Mouse (Mus musculus): Measurements from ENCODE around the gene Orc3. TPM values are rescaled to one million over a fixed set of nuclear protein-coding genes. Genes with fewer than 3 reads are reported as not detected.

Orc3 gene
- polyA plus RNA-seq, 1 experiment from 2014 or later = 99.1 TPM

- Histone ChIP-seq H3K27ac (ENCODE audit: low read length) (no peak overlapping the region), H3K36me3 (ENCODE audit: control insufficient read depth, insufficient read depth) (peaks cover 10% of the 10 kb centered on the region), H3K9me3 (ENCODE audit: control insufficient read depth, low read length) (no peaks in the 10 kb centered on the region), H3K27me3 (replicated peaks; ENCODE audit: control insufficient read depth, insufficient read depth, low read length) (no peaks in the 10 kb centered on the region), H3K4me3 (replicated peaks; ENCODE audit: low read length) (no peak overlapping the region), H3K4me1 (replicated peaks; ENCODE audit: control insufficient read depth, insufficient read depth, low read length) (no peaks in the 10 kb centered on the region), H3K9ac (replicated peaks; ENCODE audit: low read depth, low read length) (no peak overlapping the region), H3K4me2 (ENCODE audit: low read length) (no peak overlapping the region)
- 94% methylated on average over 7 of the region's 7 CpGs for WGBS
- no peak for ATAC-seq
Measured at GRCm38 (mm10) chr4:34637386-34637785, 22.6 kb upstream of the Orc3 start.

GRCm38 (mm10) chr4:34636036-34636435 lies 21.3 kb upstream of the Orc3 start:
- H3K9me3 ChIP-seq (ENCODE audit: control insufficient read depth, low read length) = no peaks in the 10 kb centered on the region
- 84% methylated on average over 5 of the region's 5 CpGs for WGBS
- H3K9ac ChIP-seq (replicated peaks; ENCODE audit: low read depth, low read length) = no peak overlapping the region
- no peak overlapping the region for H3K4me3 ChIP-seq (replicated peaks; ENCODE audit: low read length)
- no peak overlapping the region for H3K27ac ChIP-seq (ENCODE audit: low read length)
- no peaks in the 10 kb centered on the region for H3K27me3 ChIP-seq (replicated peaks; ENCODE audit: control insufficient read depth, insufficient read depth, low read length)
- H3K36me3 ChIP-seq (ENCODE audit: control insufficient read depth, insufficient read depth) = peaks cover 13% of the 10 kb centered on the region
- ATAC-seq = no peak
- H3K4me2 ChIP-seq (ENCODE audit: low read length) = no peak overlapping the region
- no peaks in the 10 kb centered on the region for H3K4me1 ChIP-seq (replicated peaks; ENCODE audit: control insufficient read depth, insufficient read depth, low read length)

GRCm38 (mm10) chr4:34634129-34634528 lies 19.4 kb upstream of the Orc3 start:
- Histone ChIP-seq H3K4me2 (ENCODE audit: low read length) (no peak overlapping the region), H3K27ac (ENCODE audit: low read length) (no peak overlapping the region), H3K9me3 (ENCODE audit: control insufficient read depth, low read length) (no peaks in the 10 kb centered on the region), H3K36me3 (ENCODE audit: control insufficient read depth, insufficient read depth) (peaks cover 8% of the 10 kb centered on the region), H3K4me3 (replicated peaks; ENCODE audit: low read length) (no peak overlapping the region), H3K9ac (replicated peaks; ENCODE audit: low read depth, low read length) (no peak overlapping the region), H3K27me3 (replicated peaks; ENCODE audit: control insufficient read depth, insufficient read depth, low read length) (no peaks in the 10 kb centered on the region), H3K4me1 (replicated peaks; ENCODE audit: control insufficient read depth, insufficient read depth, low read length) (no peaks in the 10 kb centered on the region)
- WGBS = 96% methylated on average over 7 of the region's 7 CpGs
- ATAC-seq = no peak

GRCm38 (mm10) chr4:34629956-34630355 lies 15.2 kb upstream of the Orc3 start:
- Histone ChIP-seq H3K27ac (ENCODE audit: low read length) (no peak overlapping the region), H3K9me3 (ENCODE audit: control insufficient read depth, low read length) (no peaks in the 10 kb centered on the region), H3K4me2 (ENCODE audit: low read length) (no peak overlapping the region), H3K36me3 (ENCODE audit: control insufficient read depth, insufficient read depth) (peaks cover 8% of the 10 kb centered on the region), H3K4me1 (replicated peaks; ENCODE audit: control insufficient read depth, insufficient read depth, low read length) (no peaks in the 10 kb centered on the region), H3K9ac (replicated peaks; ENCODE audit: low read depth, low read length) (no peak overlapping the region), H3K4me3 (replicated peaks; ENCODE audit: low read length) (no peak overlapping the region), H3K27me3 (replicated peaks; ENCODE audit: control insufficient read depth, insufficient read depth, low read length) (no peaks in the 10 kb centered on the region)
- 90% methylated on average over 1 of the region's 1 CpGs for WGBS
- no peak for ATAC-seq

- H3K4me1 ChIP-seq (replicated peaks; ENCODE audit: control insufficient read depth, insufficient read depth, low read length) = no peaks in the 10 kb centered on the region
- 93% methylated on average over 6 of the region's 6 CpGs for WGBS
- H3K9me3 ChIP-seq (ENCODE audit: control insufficient read depth, low read length) = no peaks in the 10 kb centered on the region
- H3K4me2 ChIP-seq (ENCODE audit: low read length) = no peak overlapping the region
- H3K4me3 ChIP-seq (replicated peaks; ENCODE audit: low read length) = no peak overlapping the region
- ATAC-seq = no peak
- H3K36me3 ChIP-seq (ENCODE audit: control insufficient read depth, insufficient read depth) = peaks cover 10% of the 10 kb centered on the region
- H3K27ac ChIP-seq (ENCODE audit: low read length) = no peak overlapping the region
- no peak overlapping the region for H3K9ac ChIP-seq (replicated peaks; ENCODE audit: low read depth, low read length)
- H3K27me3 ChIP-seq (replicated peaks; ENCODE audit: control insufficient read depth, insufficient read depth, low read length) = no peaks in the 10 kb centered on the region
Measured at GRCm38 (mm10) chr4:34626401-34626800, 11.7 kb upstream of the Orc3 start.

GRCm38 (mm10) chr4:34625556-34625955 lies 10.8 kb upstream of the Orc3 start:
- no peak overlapping the region for H3K27ac ChIP-seq (ENCODE audit: low read length)
- peaks cover 6% of the 10 kb centered on the region for H3K36me3 ChIP-seq (ENCODE audit: control insufficient read depth, insufficient read depth)

GRCm38 (mm10) chr4:34616146-34616545 lies 1.4 kb upstream of the Orc3 start:
- no peaks in the 10 kb centered on the region for H3K27me3 ChIP-seq (replicated peaks; ENCODE audit: control insufficient read depth, insufficient read depth, low read length)
- ATAC-seq = no peak
- peak overlapping the region; percentile 91; the same call in 1 of the 2 replicates for H3K9ac ChIP-seq (replicated peaks; ENCODE audit: low read depth, low read length)
- H3K4me3 ChIP-seq (replicated peaks; ENCODE audit: low read length) = no peak overlapping the region
- peaks cover 25% of the 10 kb centered on the region for H3K4me1 ChIP-seq (replicated peaks; ENCODE audit: control insufficient read depth, insufficient read depth, low read length)
- H3K36me3 ChIP-seq (ENCODE audit: control insufficient read depth, insufficient read depth) = no peaks in the 10 kb centered on the region
- 41% methylated on average over 8 of the region's 8 CpGs for WGBS
- H3K4me2 ChIP-seq (ENCODE audit: low read length) = peak overlapping the region; percentile 98
- no peaks in the 10 kb centered on the region for H3K9me3 ChIP-seq (ENCODE audit: control insufficient read depth, low read length)
- no peak overlapping the region for H3K27ac ChIP-seq (ENCODE audit: low read length)

More at GRCm38 (mm10) chr4:34625556-34625955, 10.8 kb upstream of the Orc3 start:
- Histone ChIP-seq H3K4me1 (replicated peaks; ENCODE audit: control insufficient read depth, insufficient read depth, low read length) (no peaks in the 10 kb centered on the region), H3K4me2 (ENCODE audit: low read length) (no peak overlapping the region), H3K9ac (replicated peaks; ENCODE audit: low read depth, low read length) (no peak overlapping the region), H3K9me3 (ENCODE audit: control insufficient read depth, low read length) (no peaks in the 10 kb centered on the region), H3K4me3 (replicated peaks; ENCODE audit: low read length) (no peak overlapping the region), H3K27me3 (replicated peaks; ENCODE audit: control insufficient read depth, insufficient read depth, low read length) (no peaks in the 10 kb centered on the region)
- WGBS = 91% methylated on average over 4 of the region's 4 CpGs
- ATAC-seq = no peak

- H3K36me3 ChIP-seq (ENCODE audit: control insufficient read depth, insufficient read depth) = no peaks in the 10 kb centered on the region
- H3K4me1 ChIP-seq (replicated peaks; ENCODE audit: control insufficient read depth, insufficient read depth, low read length) = peaks cover 25% of the 10 kb centered on the region
- no peaks in the 10 kb centered on the region for H3K27me3 ChIP-seq (replicated peaks; ENCODE audit: control insufficient read depth, insufficient read depth, low read length)
- peak overlapping the region; percentile 98 for H3K4me2 ChIP-seq (ENCODE audit: low read length)
- peak overlapping the region; percentile 91 for H3K9ac ChIP-seq (replicated peaks; ENCODE audit: low read depth, low read length)
- H3K9me3 ChIP-seq (ENCODE audit: control insufficient read depth, low read length) = no peaks in the 10 kb centered on the region
- H3K4me3 ChIP-seq (replicated peaks; ENCODE audit: low read length) = peak overlapping the region; percentile 79
- WGBS = 1% methylated on average over 13 of the region's 13 CpGs
- ATAC-seq = peak; percentile 10
- no peak overlapping the region; the same call in none of the 2 replicates for H3K27ac ChIP-seq (ENCODE audit: low read length)
Measured at GRCm38 (mm10) chr4:34615303-34615702, 559 bp upstream of the Orc3 start.

GRCm38 (mm10) chr4:34613571-34614145 lies 1.1 kb downstream of the Orc3 start:
- Histone ChIP-seq H3K36me3 (ENCODE audit: control insufficient read depth, insufficient read depth) (no peaks in the 10 kb centered on the region), H3K9ac (replicated peaks; ENCODE audit: low read depth, low read length) (no peak overlapping the region; the same call in 1 of the 2 replicates), H3K4me1 (replicated peaks; ENCODE audit: control insufficient read depth, insufficient read depth, low read length) (peaks cover 25% of the 10 kb centered on the region), H3K27me3 (replicated peaks; ENCODE audit: control insufficient read depth, insufficient read depth, low read length) (no peaks in the 10 kb centered on the region), H3K4me2 (ENCODE audit: low read length) (peak overlapping the region; percentile 75), H3K4me3 (replicated peaks; ENCODE audit: low read length) (peak overlapping the region; percentile 79), H3K27ac (ENCODE audit: low read length) (no peak overlapping the region), H3K9me3 (ENCODE audit: control insufficient read depth, low read length) (no peaks in the 10 kb centered on the region)
- no peak for ATAC-seq
- 59% methylated on average over 6 of the region's 6 CpGs for WGBS

- peaks cover 17% of the 10 kb centered on the region for H3K36me3 ChIP-seq (ENCODE audit: control insufficient read depth, insufficient read depth)
- no peaks in the 10 kb centered on the region for H3K9me3 ChIP-seq (ENCODE audit: control insufficient read depth, low read length)
- H3K27ac ChIP-seq (ENCODE audit: low read length) = no peak overlapping the region
- H3K27me3 ChIP-seq (replicated peaks; ENCODE audit: control insufficient read depth, insufficient read depth, low read length) = no peaks in the 10 kb centered on the region
- no peaks in the 10 kb centered on the region for H3K4me1 ChIP-seq (replicated peaks; ENCODE audit: control insufficient read depth, insufficient read depth, low read length)
- H3K4me2 ChIP-seq (ENCODE audit: low read length) = no peak overlapping the region
- 97% methylated on average over 10 of the region's 10 CpGs for WGBS
- H3K9ac ChIP-seq (replicated peaks; ENCODE audit: low read depth, low read length) = no peak overlapping the region
- no peak overlapping the region for H3K4me3 ChIP-seq (replicated peaks; ENCODE audit: low read length)
- no peak for ATAC-seq
Measured at GRCm38 (mm10) chr4:34606658-34607057, 8.1 kb downstream of the Orc3 start.
